Mouse (Mus musculus) hindbrain, embryonic 12.5 days (tissue): ENCODE measurements around the gene Cst13. TPM values are rescaled to one million over a fixed set of nuclear protein-coding genes. Genes with fewer than 3 reads are reported as not detected.
"Not testable (repeated sequence)": the region's sequence is repeated elsewhere in the genome, so short reads cannot be mapped to it uniquely, and the experiment has no call there.

Source experiments
- ATAC-seq: fragments of 200-750 bp; cut with Nextera tagmentation; 2 replicates; pipeline ENCODE4 v1.8.0; 2017; ENCODE audit warnings: moderate TSS enrichment; ENCODE audit not compliant: low FRiP score
- H3K27ac ChIP-seq: fragments of 300-500 bp; sonication (generic); 2 replicates; pipeline ENCODE4 v1.5.1; 2016; ENCODE audit warnings: mild to moderate bottlenecking
- H3K27me3 ChIP-seq: fragments of 300-500 bp; sonication (generic); 2 replicates; pipeline ENCODE4 v1.6.1; 2016; ENCODE audit warnings: mild to moderate bottlenecking
- H3K36me3 ChIP-seq: fragments of 300-500 bp; sonication (generic); 2 replicates; pipeline ENCODE4 v1.6.1; 2016; ENCODE audit warnings: mild to moderate bottlenecking
- H3K4me1 ChIP-seq: fragments of 300-500 bp; sonication (generic); 2 replicates; pipeline ENCODE4 v1.6.1; 2016
- H3K4me2 ChIP-seq: fragments of 300-500 bp; sonication (generic); replicated peaks from 2 replicates; pipeline ENCODE4 v1.6.1; 2016; ENCODE audit warnings: mild to moderate bottlenecking
- H3K4me3 ChIP-seq: fragments of 300-500 bp; sonication (generic); 2 replicates; pipeline ENCODE4 v1.5.1; 2016; ENCODE audit warnings: mild to moderate bottlenecking
- H3K9ac ChIP-seq: fragments of 300-500 bp; sonication (generic); 2 replicates; pipeline ENCODE4 v1.6.1; 2016; ENCODE audit warnings: mild to moderate bottlenecking, moderate library complexity
- H3K9me3 ChIP-seq: fragments of 300-500 bp; sonication (generic); replicated peaks from 2 replicates; pipeline ENCODE4 v1.6.1; 2016; ENCODE audit warnings: mild to moderate bottlenecking
- WGBS: fragments of 180-500 bp; shearing (Covaris S2); methylation state at CpG from one replicate; pipeline ENCODE4 v1.1.7; 2016; 5-methylcytosine and 5-hydroxymethylcytosine counted together
- polyA plus RNA-seq: library from polyadenylated mRNA; unstranded; fragments of >200 nt; fragmentation: Nextera tagmentation; extraction: Ambion mirVana; gene quantifications from 2 replicates; pipeline ENCODE4 v1.2.1, GENCODE M21; 2016

The Cst13 gene
- polyA plus RNA-seq, result not detected in 2 replicates

- Histone ChIP-seq H3K27ac (no peak within 1 kb of the TSS), H3K4me2 (no peak within 1 kb of the TSS), H3K36me3 (no peaks in the 10 kb centered on the region), H3K27me3 (no peaks in the 10 kb centered on the region), H3K9ac (no peak within 1 kb of the TSS), H3K4me3 (no peak within 1 kb of the TSS), H3K9me3 (no peaks in the 10 kb centered on the region), H3K4me1 (no peaks in the 10 kb centered on the region)
- ATAC-seq, result no peak
These were observed at the start of gene Cst13 for GRCm38 (mm10) chr2:148819909-148820308. TSS of gene Cst13 (plus strand) at chr2:148820081.

- H3K27ac ChIP-seq, H3K4me3 ChIP-seq, H3K27me3 ChIP-seq, H3K9me3 ChIP-seq, ATAC-seq, H3K9ac ChIP-seq, H3K4me2 ChIP-seq, H3K36me3 ChIP-seq, H3K4me1 ChIP-seq: not testable (repeated sequence)
- WGBS, result 88% methylated on average over 4 of the region's 4 CpGs
These were observed 48.5 kb upstream of the Cst13 start, which contains the start of gene Cst11 for GRCm38 (mm10) chr2:148771397-148771796. TSS of gene Cst11 (minus strand) at chr2:148771497.

GRCm38 (mm10) chr2:148781709-148782108 lies 38.2 kb upstream of the Cst13 start, which contains the start of gene 8030411F24Rik:
TSS of gene 8030411F24Rik (plus strand) at chr2:148782009.
- H3K27me3 ChIP-seq, result no peaks in the 10 kb centered on the region
- no peak within 1 kb of the TSS for H3K4me3 ChIP-seq
- H3K4me1 ChIP-seq, result no peaks in the 10 kb centered on the region
- H3K9ac ChIP-seq, result no peak within 1 kb of the TSS
- no peak for ATAC-seq
- no peaks in the 10 kb centered on the region for H3K36me3 ChIP-seq
- H3K9me3 ChIP-seq, result no peaks in the 10 kb centered on the region
- H3K27ac ChIP-seq, result no peak within 1 kb of the TSS
- H3K4me2 ChIP-seq, result no peak within 1 kb of the TSS
- WGBS, result 10% methylated on average over 1 of the region's 1 CpGs

- no peak for ATAC-seq
- no peaks in the 10 kb centered on the region for H3K27me3 ChIP-seq
- WGBS, result 93% methylated on average over 6 of the region's 6 CpGs
These were observed 30.7 kb upstream of the Cst13 start, which contains the start of gene Cst12 for GRCm38 (mm10) chr2:148789142-148789541. TSS of gene Cst12 (plus strand) at chr2:148789361.

GRCm38 (mm10) chr2:148798485-148798884 lies 21.4 kb upstream of the Cst13 start, which contains the start of gene Cst8:
TSS of gene Cst8 (plus strand) at chr2:148798785.
- 90% methylated on average over 1 of the region's 1 CpGs for WGBS
- Histone ChIP-seq H3K4me2 (no peak within 1 kb of the TSS), H3K36me3 (no peaks in the 10 kb centered on the region), H3K9me3 (no peaks in the 10 kb centered on the region), H3K4me3 (no peak within 1 kb of the TSS), H3K27me3 (no peaks in the 10 kb centered on the region), H3K27ac (no peak within 1 kb of the TSS), H3K4me1 (no peaks in the 10 kb centered on the region), H3K9ac (no peak within 1 kb of the TSS)
- no peak for ATAC-seq

More at GRCm38 (mm10) chr2:148789142-148789541, 30.7 kb upstream of the Cst13 start, which contains the start of gene Cst12:
- Histone ChIP-seq H3K9me3 (no peaks in the 10 kb centered on the region), H3K4me1 (no peaks in the 10 kb centered on the region), H3K4me3 (no peak within 1 kb of the TSS), H3K36me3 (no peaks in the 10 kb centered on the region), H3K4me2 (no peak within 1 kb of the TSS), H3K27ac (no peak within 1 kb of the TSS), H3K9ac (no peak within 1 kb of the TSS)

GRCm38 (mm10) chr2:148801491-148801921 lies 18.4 kb upstream of the Cst13 start:
- Histone ChIP-seq H3K9me3 (no peaks in the 10 kb centered on the region), H3K4me2 (no peak overlapping the region), H3K27me3 (no peaks in the 10 kb centered on the region), H3K36me3 (no peaks in the 10 kb centered on the region), H3K4me1 (no peaks in the 10 kb centered on the region), H3K4me3 (no peak overlapping the region), H3K9ac (no peak overlapping the region), H3K27ac (no peak overlapping the region)
- WGBS, result 79% methylated on average over 3 of the region's 3 CpGs
- ATAC-seq, result no peak

GRCm38 (mm10) chr2:148806696-148807095 lies 13.2 kb upstream of the Cst13 start:
- no peak overlapping the region for H3K4me2 ChIP-seq
- H3K36me3 ChIP-seq, result no peaks in the 10 kb centered on the region
- H3K27ac ChIP-seq, result no peak overlapping the region
- H3K4me1 ChIP-seq, result no peaks in the 10 kb centered on the region
- WGBS, result 82% methylated on average over 6 of the region's 6 CpGs
- no peak overlapping the region for H3K9ac ChIP-seq
- no peak for ATAC-seq
- H3K9me3 ChIP-seq, result no peaks in the 10 kb centered on the region
- H3K4me3 ChIP-seq, result no peak overlapping the region
- no peaks in the 10 kb centered on the region for H3K27me3 ChIP-seq

GRCm38 (mm10) chr2:148825986-148826385 lies 6.1 kb downstream of the Cst13 start:
- WGBS, result 81% methylated on average over 1 of the region's 1 CpGs
- Histone ChIP-seq H3K9ac (no peak overlapping the region), H3K4me3 (no peak overlapping the region), H3K9me3 (no peaks in the 10 kb centered on the region), H3K27ac (no peak overlapping the region), H3K27me3 (no peaks in the 10 kb centered on the region), H3K4me1 (no peaks in the 10 kb centered on the region), H3K36me3 (no peaks in the 10 kb centered on the region), H3K4me2 (no peak overlapping the region)
- no peak for ATAC-seq

- WGBS, result 81% methylated on average over 4 of the region's 4 CpGs
- Histone ChIP-seq H3K27ac (no peak within 1 kb of the TSS), H3K9me3 (no peaks in the 10 kb centered on the region), H3K27me3 (no peaks in the 10 kb centered on the region), H3K4me3 (no peak within 1 kb of the TSS), H3K9ac (no peak within 1 kb of the TSS), H3K4me2 (no peak within 1 kb of the TSS), H3K36me3 (no peaks in the 10 kb centered on the region), H3K4me1 (no peaks in the 10 kb centered on the region)
- no peak for ATAC-seq
These were observed 15.0 kb downstream of the Cst13 start, which contains the start of gene Cst9 for GRCm38 (mm10) chr2:148834912-148835311. TSS of gene Cst9 (plus strand) at chr2:148835147.

- H3K27ac ChIP-seq, result no peak overlapping the region
- H3K9ac ChIP-seq, result no peak overlapping the region
- no peak for ATAC-seq
- H3K4me2 ChIP-seq, result no peak overlapping the region
- WGBS, result 85% methylated on average over 5 of the region's 5 CpGs
- no peaks in the 10 kb centered on the region for H3K4me1 ChIP-seq
- H3K9me3 ChIP-seq, result no peaks in the 10 kb centered on the region
- no peak overlapping the region for H3K4me3 ChIP-seq
- H3K27me3 ChIP-seq, result no peaks in the 10 kb centered on the region
- no peaks in the 10 kb centered on the region for H3K36me3 ChIP-seq
These were observed 18.3 kb downstream of the Cst13 start for GRCm38 (mm10) chr2:148838075-148838777.

GRCm38 (mm10) chr2:148839224-148839623 lies 19.3 kb downstream of the Cst13 start:
- no peaks in the 10 kb centered on the region for H3K36me3 ChIP-seq
- WGBS, result 95% methylated on average over 2 of the region's 2 CpGs
- H3K9ac ChIP-seq, result no peak overlapping the region

GRCm38 (mm10) chr2:148851116-148851906 lies 31.4 kb downstream of the Cst13 start:
- Histone ChIP-seq H3K4me1 (no peaks in the 10 kb centered on the region), H3K4me2 (no peak overlapping the region), H3K27me3 (no peaks in the 10 kb centered on the region), H3K27ac (no peak overlapping the region), H3K4me3 (no peak overlapping the region), H3K36me3 (no peaks in the 10 kb centered on the region), H3K9ac (no peak overlapping the region), H3K9me3 (no peaks in the 10 kb centered on the region)
- peak; percentile 71 for ATAC-seq
- WGBS, result 43% methylated on average over 8 of the region's 8 CpGs

More at GRCm38 (mm10) chr2:148839224-148839623, 19.3 kb downstream of the Cst13 start:
- no peaks in the 10 kb centered on the region for H3K4me1 ChIP-seq
- H3K9me3 ChIP-seq, result no peaks in the 10 kb centered on the region
- H3K27ac ChIP-seq, result no peak overlapping the region
- H3K4me3 ChIP-seq, result no peak overlapping the region
- no peak for ATAC-seq
- H3K27me3 ChIP-seq, result no peaks in the 10 kb centered on the region
- H3K4me2 ChIP-seq, result no peak overlapping the region
